Mouse (Mus musculus) gastrocnemius, postnatal 25 days (tissue): Measurements from ENCODE around the gene Aifm2. TPM values are rescaled to one million over a fixed set of nuclear protein-coding genes. Genes with fewer than 3 reads are reported as not detected.

Source experiments
- DNase-seq: peaks from one replicate; pipeline ENCODE4 v3.0.0; 2022
- long read RNA-seq, 2 experiments: library from polyadenylated mRNA; stranded (forward); transcript quantifications; one replicate each; pipeline ENCODE4 v2.0.0; 2021
- total RNA-seq, 2 experiments: library from RNA; stranded (reverse); gene quantifications; 1 replicate in 1 of 2; 2 replicates in 1 of 2; pipeline ENCODE4 v1.2.3; 2021

The Aifm2 gene
- 10 to 100 TPM; 13.5 to 19.4 TPM for total RNA-seq
- long read RNA-seq, experiment 1, transcript Aifm2-203 (9 exons, 3,086 nt): minor isoform, 7 of 28 reads
- long read RNA-seq, experiment 1, transcript Aifm2-204 (10 exons, 1,512 nt): major isoform, 8 of 28 reads
- long read RNA-seq, experiment 1, transcript Aifm2-201 (10 exons, 1,442 nt): minor isoform, 5 of 28 reads
- long read RNA-seq, experiment 1, partial matches to known transcripts: 1 of 28 reads
- long read RNA-seq, experiment 1, other reads (novel, unspliced or antisense): 7 of 28 reads
- long read RNA-seq, experiment 2, transcript Aifm2-203 (9 exons, 3,086 nt): minor isoform, 5 of 28 reads
- long read RNA-seq, experiment 2, transcript Aifm2-204 (10 exons, 1,512 nt): major isoform, 13 of 28 reads
- long read RNA-seq, experiment 2, partial matches to known transcripts: 2 of 28 reads
- long read RNA-seq, experiment 2, other reads (novel, unspliced or antisense): 5 of 28 reads

DNA sequence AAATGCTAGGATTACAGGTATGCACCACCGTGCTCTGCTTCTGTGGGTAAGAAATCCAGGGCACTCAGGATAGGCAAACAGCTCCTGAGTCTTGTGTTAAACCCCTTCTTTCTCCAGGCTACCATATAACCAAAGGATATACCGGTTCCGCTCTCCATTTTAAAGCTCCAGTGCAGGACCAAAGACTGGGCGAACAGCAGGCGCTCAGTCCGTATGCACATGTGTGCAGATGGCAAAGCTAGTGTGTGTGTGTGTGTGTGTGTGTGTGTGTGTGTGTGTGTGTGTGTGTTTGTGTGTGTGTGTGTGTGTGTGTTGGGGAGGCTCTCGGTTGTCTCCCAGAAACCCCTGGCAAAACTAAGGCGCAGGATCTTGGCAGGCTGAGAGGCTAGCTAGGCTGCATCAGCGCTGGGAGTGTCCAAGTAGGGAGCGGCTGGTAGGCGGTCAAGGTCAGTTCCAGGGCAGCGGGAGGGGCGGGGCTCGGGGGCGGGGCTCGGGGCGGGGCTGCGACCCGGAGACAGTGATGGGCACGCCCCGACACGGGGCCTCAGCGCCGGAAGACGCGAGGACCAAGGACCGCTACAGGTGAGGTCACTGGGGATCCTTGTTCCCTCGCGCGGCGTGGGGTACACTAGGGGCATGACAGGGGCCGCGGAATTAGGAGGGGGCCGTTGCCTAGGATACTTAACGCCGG, at the start of gene Aifm2:
TSS of gene Aifm2 (plus strand) at position 493 of the 691 bp plus-strand sequence.
- DNase-seq: peak; percentile 84

DNA sequence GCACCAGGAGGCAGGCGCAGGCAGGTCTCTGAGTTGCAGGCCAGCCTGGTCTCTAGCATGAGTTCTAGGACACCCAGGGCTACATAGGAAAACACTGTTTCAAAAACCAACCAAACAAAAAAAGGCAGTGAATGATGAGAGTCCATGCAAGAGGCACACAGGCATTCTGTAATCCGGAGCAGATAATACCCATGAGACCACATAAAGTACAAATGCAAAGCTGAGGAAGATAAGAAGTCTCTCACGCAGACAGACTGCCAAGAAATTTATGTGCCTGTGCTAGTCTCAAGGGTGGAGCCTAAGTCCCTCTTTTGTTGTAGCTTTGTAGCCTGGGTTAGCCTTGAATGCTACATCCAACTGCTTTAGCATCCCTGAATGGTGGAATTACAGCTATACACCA, 49.4 kb upstream of the Aifm2 start:
- DNase-seq: no peak

DNA sequence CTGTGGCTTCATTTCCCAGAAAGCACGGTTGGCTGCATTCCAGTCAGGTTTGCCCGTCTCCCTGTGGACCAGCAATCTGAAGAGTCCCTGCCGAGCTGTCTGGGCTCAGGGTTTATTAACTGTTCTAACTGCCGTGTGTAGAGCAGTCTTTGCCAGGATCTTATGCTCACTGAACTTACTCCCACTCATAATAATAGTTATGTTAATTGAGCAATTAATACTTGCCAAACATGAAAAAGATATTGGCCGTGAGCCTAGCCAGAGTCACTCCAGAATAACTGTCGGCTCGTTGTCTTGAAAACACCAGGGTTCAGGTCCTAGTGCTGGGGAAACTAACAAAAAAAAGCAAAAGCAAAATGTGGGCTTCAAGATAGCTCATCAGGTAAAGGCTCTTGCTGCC, 45.8 kb upstream of the Aifm2 start:
- no peak for DNase-seq

DNA sequence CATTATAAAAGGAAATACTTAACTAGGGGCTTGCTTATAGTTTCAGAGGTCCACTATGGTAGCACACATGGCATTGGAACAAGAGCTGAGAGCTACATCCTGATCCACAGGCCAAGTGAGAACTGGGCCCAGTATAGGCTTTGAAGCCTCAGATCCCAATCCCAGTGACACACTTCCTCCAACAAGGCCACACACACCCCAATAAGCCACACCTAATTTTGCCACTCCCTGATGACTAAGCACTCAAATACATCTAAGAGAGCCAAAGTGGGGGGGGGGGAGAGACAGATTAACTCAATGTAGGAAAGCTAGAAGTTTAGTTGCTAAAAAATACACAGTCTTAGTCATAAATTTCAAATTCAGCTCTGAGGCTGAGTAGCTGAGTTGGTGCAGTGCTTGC, 45.2 kb upstream of the Aifm2 start:
- no peak for DNase-seq

DNA sequence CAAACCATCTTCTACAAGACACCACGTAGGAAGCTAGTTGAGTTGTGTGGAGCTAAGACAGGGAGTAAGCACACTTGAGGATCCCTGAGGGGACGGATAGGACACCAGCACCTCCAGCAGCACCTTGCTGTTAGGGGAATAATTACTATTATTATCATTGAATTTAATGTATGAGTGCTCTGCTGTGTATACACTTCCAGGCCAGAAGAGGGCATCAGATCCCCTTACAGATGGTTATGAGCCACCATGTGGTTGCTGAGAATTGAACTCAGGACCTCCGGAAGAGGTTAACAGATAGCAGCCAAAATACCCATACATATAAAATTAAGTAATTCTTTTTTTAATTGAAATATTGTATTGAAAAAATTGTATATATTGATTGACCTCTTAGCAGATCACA, 44.3 kb upstream of the Aifm2 start:
- DNase-seq: no peak

DNA sequence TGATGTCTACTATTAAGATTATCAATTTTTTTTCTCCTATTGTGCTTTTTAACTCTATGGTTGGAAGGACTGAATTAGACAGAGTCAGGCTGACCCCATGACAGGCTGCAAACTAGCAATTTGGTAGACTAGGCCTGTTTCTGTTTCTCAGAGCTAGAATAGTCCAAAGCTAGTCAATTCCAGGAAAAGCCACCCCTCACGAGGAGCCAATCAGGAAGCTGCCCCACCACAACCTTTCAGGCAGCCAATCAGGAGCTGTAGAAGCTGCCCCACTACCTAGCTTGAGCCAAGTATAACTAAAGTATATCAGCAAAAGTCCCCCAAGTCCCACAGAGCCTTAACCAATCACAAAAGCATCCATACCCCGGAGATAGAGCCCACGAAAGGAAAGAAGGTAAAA, 39.1 kb upstream of the Aifm2 start:
- no peak for DNase-seq

DNA sequence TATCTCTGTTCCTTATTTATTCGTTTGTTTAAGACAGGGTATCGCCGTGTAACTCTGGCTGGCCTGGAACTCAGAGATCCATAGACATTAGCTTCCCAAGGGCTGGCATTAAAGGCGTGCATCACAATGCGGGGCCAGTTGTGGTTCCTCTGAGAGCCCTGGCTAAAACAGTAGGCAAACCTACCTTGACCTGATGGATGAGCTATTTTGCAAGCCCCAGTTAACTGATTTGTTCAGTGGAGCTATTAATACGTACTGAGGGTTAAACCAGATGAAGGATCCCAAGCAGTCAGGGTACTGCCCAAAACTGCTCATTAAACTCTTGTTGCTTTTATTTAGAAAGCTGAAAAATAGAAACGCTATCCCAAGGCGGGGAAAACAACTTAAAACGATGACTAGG, 35.5 kb upstream of the Aifm2 start:
- DNase-seq: no peak

DNA sequence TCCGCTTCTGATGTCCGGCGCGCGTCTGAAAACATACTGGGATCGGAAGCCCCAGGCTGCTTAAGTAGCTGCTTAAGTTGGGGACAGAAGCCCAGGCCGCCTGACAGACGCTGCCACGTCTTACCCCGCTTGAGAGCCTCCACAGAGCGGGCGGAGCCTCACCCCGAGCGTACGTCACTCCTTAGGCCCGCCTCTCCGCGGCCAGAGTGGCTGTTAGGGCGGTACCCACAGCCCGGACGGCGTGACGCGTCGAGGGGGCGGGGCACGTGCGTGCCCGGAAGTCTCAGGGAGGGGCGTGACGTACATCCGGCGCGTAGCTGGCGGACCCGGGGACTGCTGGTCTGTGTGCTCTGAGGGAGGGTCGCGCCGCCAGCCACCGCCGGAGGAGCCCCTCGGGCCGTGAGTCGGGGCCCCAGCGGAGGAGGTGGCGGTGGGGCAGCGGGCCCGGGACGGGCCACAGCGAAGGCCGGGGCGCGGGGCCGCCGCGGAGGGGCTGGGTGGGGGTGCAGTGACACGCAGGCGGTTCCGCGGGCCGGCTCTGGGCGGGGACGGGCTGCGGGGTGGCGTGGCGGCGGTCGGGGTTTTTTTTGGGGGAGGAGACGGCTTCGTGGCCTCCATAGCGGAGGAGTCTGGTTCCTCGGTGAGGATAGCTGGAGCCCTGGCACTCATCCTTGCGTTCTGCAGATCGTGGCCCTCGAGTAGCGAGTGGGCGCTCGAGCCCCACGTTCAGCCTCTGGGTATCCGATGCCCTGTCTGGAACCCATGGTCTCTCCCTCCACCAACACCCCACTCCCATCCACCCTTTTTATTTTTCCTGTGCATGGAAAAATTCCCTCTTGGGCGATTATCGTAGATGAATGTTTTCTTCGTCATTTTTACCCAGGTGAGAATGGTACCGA, 34.8 kb upstream of the Aifm2 start, which contains the start of gene Sar1a:
TSS of gene Sar1a (plus strand) at position 285 of the 899 bp plus-strand sequence.
- DNase-seq: peak; percentile 98

DNA sequence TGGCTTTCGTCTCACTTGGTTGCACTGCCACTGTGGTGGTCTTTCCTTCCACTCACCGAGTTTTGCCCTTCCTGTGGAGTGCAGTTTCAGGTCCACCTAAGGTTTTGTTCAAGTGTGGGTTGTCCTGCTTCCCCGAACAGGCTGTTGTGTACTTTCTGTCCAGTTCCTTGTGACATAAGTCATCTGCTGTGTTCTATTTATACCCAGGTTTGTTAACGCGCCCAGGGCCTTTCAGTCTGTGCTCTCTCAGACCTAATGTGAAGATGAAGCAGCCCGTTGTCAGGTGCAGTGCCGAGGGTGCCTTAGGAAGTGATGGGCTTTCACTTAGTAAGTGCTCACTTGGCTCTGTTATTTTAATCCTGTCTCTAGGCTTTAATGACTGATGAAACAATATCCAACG, 25.7 kb upstream of the Aifm2 start:
- DNase-seq: no peak

DNA sequence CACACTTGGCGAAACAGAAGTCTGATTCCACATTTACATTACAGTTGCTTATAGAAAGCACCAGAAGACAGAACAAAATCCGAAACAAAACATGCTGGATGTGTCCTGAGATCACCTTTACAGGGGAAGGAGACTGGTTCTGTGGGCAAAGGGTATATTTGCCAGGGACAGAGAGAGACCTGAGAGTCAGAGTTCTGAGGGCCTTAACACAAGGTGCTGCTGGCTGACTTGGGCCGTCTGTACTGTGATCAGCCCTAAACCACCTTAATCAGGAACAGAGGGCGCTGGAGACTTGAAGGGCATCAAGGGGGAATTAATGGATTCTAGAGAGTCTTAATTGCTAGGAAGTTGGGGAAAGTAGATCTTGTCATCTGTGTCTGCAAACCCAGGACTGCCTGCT, 21.5 kb upstream of the Aifm2 start:
- DNase-seq: no peak

DNA sequence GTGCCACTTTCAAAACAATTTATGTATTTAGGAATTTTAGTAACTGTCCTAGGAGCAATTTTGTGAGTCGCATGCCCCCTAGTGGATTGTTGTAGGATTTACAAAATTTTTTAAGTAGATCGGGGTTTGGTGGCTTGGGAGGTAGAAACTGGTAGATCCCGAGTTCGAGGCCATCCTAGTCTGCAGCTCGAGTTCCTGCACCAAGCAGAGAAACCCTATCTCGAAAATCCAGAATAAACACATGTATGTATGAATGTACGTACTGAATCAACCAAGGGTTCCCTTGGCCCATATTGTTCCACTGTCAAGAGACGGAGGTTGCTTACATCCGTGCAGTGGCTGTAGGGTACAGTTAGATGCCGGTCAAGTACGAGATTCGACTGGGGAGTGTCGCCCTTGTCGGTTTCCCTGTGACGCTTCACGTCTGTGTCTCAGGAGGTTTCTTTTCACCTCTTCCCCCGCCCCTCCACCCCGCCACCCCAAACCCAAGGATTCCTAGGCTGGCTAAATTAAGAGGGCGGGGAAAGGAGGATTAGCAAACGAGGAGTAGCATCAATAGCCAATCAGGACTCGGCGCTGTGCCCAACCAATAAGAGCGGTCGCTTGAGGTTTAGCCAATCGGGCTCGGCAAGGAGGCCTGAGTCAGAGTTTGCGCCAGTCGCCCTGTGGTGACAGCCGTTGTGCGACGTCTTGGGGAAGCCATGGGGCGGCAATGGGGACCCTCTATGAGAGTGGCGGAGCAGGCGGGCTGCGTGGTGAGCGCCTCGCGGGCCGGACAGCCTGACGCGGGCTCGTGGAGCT, 20.0 kb upstream of the Aifm2 start, which contains the start of gene Tysnd1:
TSS of gene Tysnd1 (plus strand) at position 645 of the 801 bp plus-strand sequence.
- DNase-seq: peak; percentile 94

DNA sequence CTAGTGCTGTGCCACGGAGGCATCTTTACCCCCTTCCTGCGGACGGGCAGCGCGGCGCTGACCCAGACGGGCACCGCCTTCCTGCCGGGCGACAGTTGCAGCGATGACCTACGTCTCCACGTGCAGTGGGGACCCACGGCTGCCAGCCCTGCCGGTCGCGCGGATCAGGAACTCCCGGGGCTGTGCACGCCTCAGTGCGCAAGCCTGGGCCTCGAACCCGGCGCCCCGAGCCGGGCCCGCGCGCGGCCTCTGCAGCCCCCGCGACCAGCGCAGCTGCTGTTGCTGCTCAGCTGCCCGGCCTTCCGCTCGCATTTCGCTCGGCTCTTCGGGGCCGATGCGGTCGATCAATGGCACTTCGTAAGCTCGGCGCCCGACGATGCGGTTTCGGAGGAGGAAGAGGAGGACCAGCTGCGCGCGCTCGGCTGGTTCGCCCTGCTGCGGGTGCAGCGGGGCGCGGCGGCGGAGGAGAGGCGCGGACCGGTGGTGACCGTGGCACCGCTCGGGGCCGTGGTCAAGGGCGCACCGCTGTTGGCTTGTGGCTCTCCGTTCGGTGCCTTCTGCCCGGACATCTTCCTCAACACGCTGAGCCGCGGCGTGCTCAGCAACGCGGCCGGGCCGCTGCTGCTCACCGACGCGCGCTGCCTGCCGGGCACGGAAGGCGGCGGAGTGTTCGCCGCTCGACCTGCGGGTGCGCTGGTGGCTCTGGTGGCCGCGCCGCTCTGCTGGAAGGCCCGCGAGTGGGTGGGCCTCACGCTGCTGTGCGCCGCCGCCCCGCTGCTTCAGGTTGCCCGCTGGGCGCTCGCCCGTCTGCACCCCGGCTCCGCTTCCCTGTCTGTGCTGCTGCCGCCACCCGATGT, 19.1 kb upstream of the Aifm2 start:
- no peak for DNase-seq

DNA sequence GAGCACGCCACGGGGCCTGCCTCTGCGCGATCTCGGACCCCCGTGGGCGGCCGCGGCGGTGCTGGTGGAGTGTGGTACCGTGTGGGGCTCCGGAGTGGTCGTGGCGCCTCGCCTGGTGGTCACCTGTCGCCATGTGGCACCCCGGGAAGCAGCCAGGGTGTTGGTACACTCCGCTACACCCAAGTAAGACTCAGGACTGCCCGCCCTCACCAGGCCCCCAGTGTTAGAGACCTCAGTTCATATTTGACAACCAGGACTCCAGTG, 18.6 kb upstream of the Aifm2 start:
- no peak for DNase-seq

DNA sequence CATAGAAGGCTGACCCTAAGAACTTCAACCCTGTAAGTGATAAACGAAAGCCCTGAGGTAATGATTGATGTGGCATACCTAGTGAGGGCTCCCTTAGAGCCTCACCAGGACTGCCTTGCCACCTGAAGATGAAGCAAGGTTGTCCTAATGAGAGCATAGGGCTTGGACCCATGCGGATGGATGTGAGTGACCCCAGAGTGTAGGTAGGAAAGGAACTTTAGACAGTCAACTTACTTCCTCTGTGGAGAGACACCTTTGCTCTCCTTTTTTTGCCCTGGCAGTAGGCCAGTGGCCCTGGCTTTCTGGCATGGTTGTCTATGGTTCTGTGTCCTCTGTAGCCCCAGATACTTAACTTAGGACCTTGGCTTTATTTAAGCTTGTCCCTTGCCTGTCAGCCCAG, 18.0 kb upstream of the Aifm2 start:
- DNase-seq: no peak

DNA sequence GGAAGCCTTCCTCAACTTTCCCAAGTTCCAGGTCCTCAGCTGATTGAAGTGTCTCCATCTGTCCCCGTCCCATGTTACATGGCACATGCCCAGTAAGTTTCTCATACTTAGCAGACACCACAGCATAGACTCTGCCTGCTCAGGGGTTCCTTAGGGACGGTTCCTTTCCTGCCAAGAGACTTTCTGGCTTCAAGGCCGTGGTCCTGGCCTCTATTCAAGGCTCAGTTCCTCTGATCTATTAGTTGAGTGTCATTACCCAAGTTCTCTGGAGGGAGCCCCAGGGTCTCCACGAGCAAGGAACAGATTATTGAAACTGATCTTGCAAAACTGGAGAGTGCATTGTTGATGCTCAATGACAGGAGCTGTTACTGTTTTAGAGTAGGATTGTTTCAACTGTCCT, 10.4 kb upstream of the Aifm2 start:
- DNase-seq: no peak

DNA sequence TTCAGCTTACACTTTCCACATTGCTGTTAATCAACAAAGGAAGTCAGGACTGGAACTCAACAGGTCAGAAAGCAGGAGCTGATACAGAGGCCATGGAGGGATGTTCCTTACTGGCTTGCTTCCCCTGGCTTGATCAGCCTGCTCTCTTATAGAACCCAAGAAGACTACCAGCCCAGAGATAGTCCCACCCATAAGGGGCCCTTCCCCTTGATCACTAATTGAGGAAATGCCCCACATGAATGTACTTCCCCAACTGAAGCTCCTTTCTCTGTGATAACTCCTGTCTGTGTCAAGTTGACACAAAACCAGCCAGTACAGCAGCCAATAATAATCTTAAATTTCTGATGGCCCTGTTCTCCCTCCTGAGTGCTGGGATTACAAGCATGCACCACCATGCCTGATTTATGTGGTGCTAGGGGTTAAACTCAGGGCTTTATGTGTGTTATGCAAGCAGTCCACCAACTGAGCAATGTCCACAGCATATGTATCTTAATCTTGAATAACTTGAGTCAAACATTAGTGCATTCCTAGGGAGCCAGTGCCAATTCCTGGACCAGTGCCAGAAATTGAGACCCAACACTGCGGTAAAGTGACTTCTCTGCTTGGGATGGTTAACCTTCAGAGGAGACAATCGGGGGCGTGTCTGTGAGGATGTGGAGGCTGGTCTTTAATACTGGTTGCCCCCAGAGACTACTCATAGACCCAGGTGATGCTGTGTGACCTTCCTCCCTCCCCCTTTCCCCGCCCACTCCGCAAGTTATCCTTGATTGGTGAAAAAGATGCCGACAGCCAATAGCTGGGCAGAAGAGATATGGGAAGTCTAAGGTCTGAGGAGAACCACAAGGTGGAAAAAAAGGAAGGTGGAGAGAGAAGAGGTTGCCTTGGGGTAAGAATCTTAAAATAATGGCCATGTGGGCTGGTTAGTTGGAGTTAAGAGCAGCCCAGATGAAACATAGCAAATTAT, 8.4 kb upstream of the Aifm2 start:
- no peak for DNase-seq

DNA sequence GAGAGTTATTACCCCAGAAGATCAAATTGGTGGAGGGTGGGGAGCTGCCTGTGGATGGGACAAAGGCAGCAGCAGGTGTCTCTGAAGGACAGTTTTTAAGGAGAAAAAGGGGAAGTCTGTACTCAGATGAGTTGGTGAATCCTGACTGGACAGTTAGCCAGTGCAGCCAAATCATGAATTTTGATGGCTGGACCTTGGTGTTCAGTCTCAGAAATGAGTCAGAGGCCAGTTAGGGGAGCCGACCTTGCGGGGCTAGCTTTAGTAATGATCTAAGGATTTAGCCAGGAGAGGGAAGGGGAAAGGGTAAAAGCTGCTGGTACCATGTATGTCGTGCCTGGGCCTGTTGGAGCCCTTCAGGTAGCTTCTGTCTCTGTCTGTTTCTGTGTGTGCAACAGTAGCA, 1.5 kb upstream of the Aifm2 start:
- no peak for DNase-seq

DNA sequence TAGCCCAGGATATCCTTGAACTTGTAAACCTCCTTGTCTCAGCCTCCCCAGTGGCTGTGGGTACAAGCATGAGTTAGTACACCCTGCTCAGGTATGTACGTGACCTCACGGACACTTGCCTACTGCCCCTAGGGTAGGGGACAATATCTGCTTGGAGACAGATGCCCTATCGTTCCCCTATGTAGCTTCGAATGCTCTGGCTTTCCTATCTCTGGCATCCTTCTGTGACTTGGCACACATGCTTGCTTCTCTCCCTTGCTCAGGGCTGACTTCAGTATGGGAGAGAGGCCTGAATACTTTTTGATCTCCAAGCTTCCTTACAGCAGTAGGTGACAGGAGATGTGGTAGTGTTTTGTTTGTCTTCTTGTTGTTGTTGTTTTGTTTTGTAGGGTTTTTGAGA, 917 bp upstream of the Aifm2 start:
- DNase-seq: no peak

DNA sequence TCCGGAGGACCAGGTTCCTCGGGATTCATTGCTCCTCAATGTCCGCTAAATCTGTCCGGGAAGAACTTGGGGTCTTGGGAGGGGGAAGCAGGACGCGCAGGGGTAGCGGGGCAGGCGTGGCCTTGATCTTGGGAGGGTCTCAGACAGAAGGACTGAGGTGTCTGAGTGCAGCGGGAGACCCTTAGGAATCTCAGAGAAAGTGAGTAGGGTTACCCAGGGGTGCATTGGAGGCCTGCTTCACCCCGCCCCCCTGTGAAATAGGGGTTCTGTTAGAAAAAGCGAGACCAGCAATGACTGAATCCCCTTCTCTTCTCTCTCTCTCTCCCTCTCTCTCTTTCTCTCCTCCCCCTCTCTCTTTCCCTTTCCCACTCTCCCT, 387 bp downstream of the Aifm2 start:
- no peak for DNase-seq
